Mouse (Mus musculus): ENCODE measurements around the gene Phka2. TPM values are rescaled to one million over a fixed set of nuclear protein-coding genes. Genes with fewer than 3 reads are reported as not detected.

Phka2 gene
- total RNA-seq, 4 experiments from 2014 or later, result 3.2 to 5.3 (median 4.6) TPM

GRCm38 (mm10) chrX:160598562-160599458 is 96.8 kb downstream of the Phka2 start:
- DNase-seq (ENCODE audit: low spot score in 2 of 2), result no peak

GRCm38 (mm10) chrX:160601053-160601452 is 99.1 kb downstream of the Phka2 start:
- DNase-seq (ENCODE audit: low spot score in 2 of 2), result no peak

GRCm38 (mm10) chrX:160602770-160603169 is 100.8 kb downstream of the Phka2 start:
- DNase-seq (ENCODE audit: low spot score in 2 of 2), result no peak

- DNase-seq (ENCODE audit: low spot score in 2 of 2), result no peak
Measured at GRCm38 (mm10) chrX:160603316-160603715, 101.3 kb downstream of the Phka2 start.

- no peak for DNase-seq (ENCODE audit: low spot score in 2 of 2)
Measured at GRCm38 (mm10) chrX:160603981-160604541, 102.1 kb downstream of the Phka2 start.

GRCm38 (mm10) chrX:160609849-160610248 is 107.9 kb downstream of the Phka2 start:
- DNase-seq (ENCODE audit: low spot score in 2 of 2), result no peak

GRCm38 (mm10) chrX:160610482-160610881 is 108.5 kb downstream of the Phka2 start:
- DNase-seq (ENCODE audit: low spot score in 2 of 2), result no peak

GRCm38 (mm10) chrX:160610882-160611644 is 109.1 kb downstream of the Phka2 start:
- no peak for DNase-seq (ENCODE audit: low spot score in 2 of 2)

Other genes starting within 250 kb of the Phka2 start
- gene Adgrg2, start 111.5 kb upstream of the Phka2 start, total RNA-seq (2022), result 1 to 10 TPM in 1 of 4 experiments, under 1 TPM in 3; 0.54 to 1.9 (median 0.69) TPM
- not detected for gene Ppef1, start 233.6 kb downstream of the Phka2 start, total RNA-seq (2022)